Mouse (Mus musculus): ENCODE measurements around the gene Lypd4.
"Not testable (repeated sequence)": the region's sequence is repeated elsewhere in the genome, so short reads cannot be mapped to it uniquely, and the experiment has no call there.

Gene Lypd4

GRCm38 (mm10) chr7:24869532-24870165 is at the start of gene Lypd4, which contains the start of gene Dmrtc2:
Gene Lypd4, minus strand, starts transcription at chr7:24869941.
Gene Dmrtc2, plus strand, starts transcription at chr7:24870057.
- DNase-seq (ENCODE audit: low spot score) = peak; percentile 67

- no peak for DNase-seq (ENCODE audit: low spot score)
These were observed 49.1 kb upstream of the Lypd4 start for GRCm38 (mm10) chr7:24918763-24919323.

GRCm38 (mm10) chr7:24912480-24912879 is 42.7 kb upstream of the Lypd4 start:
- DNase-seq (ENCODE audit: low spot score) = no peak

- DNase-seq (ENCODE audit: low spot score) = no peak
These were observed 37.5 kb upstream of the Lypd4 start for GRCm38 (mm10) chr7:24907211-24907748.

- no peak for DNase-seq (ENCODE audit: low spot score)
These were observed 36.8 kb upstream of the Lypd4 start for GRCm38 (mm10) chr7:24906551-24906950.

GRCm38 (mm10) chr7:24904936-24905335 is 35.2 kb upstream of the Lypd4 start:
- DNase-seq (ENCODE audit: low spot score) = peak; percentile 73

GRCm38 (mm10) chr7:24904070-24904483 is 34.3 kb upstream of the Lypd4 start:
- peak; percentile 96 for DNase-seq (ENCODE audit: low spot score)

GRCm38 (mm10) chr7:24903444-24903825 is 33.7 kb upstream of the Lypd4 start:
- DNase-seq (ENCODE audit: low spot score) = no peak

- DNase-seq (ENCODE audit: low spot score) = peak; percentile 73
These were observed 33.1 kb upstream of the Lypd4 start, which contains the start of gene Arhgef1 for GRCm38 (mm10) chr7:24902630-24903443. Gene Arhgef1, plus strand, starts transcription at chr7:24902912.

- DNase-seq (ENCODE audit: low spot score) = no peak
These were observed 32.5 kb upstream of the Lypd4 start for GRCm38 (mm10) chr7:24902264-24902629.

GRCm38 (mm10) chr7:24901842-24902241 is 32.1 kb upstream of the Lypd4 start:
- no peak for DNase-seq (ENCODE audit: low spot score)

GRCm38 (mm10) chr7:24901114-24901513 is 31.4 kb upstream of the Lypd4 start:
- no peak for DNase-seq (ENCODE audit: low spot score)

- no peak for DNase-seq (ENCODE audit: low spot score)
These were observed 28.2 kb upstream of the Lypd4 start for GRCm38 (mm10) chr7:24897959-24898358.

- no peak for DNase-seq (ENCODE audit: low spot score)
These were observed 27.5 kb upstream of the Lypd4 start, which contains the start of gene Cd79a for GRCm38 (mm10) chr7:24897224-24897623. Gene Cd79a, plus strand, starts transcription at chr7:24897381.

- DNase-seq (ENCODE audit: low spot score) = no peak
These were observed 26.5 kb upstream of the Lypd4 start for GRCm38 (mm10) chr7:24896269-24896668.

- DNase-seq (ENCODE audit: low spot score) = not testable (repeated sequence)
These were observed 26.0 kb upstream of the Lypd4 start for GRCm38 (mm10) chr7:24895749-24896148.

GRCm38 (mm10) chr7:24892125-24892583 is 22.4 kb upstream of the Lypd4 start:
- DNase-seq (ENCODE audit: low spot score) = no peak

- DNase-seq (ENCODE audit: low spot score) = no peak
These were observed 21.7 kb upstream of the Lypd4 start for GRCm38 (mm10) chr7:24891241-24892124.

GRCm38 (mm10) chr7:24890281-24891216 is 20.8 kb upstream of the Lypd4 start:
- peak; percentile 77 for DNase-seq (ENCODE audit: low spot score)
